In genomic region chr11:42390682-42391290, GRCm38 (mm10) we compare ENCODE assay signal across 22 mouse cellular contexts. TPM values are rescaled to one million over a fixed set of nuclear protein-coding genes. Genes with fewer than 3 reads are reported as not detected.
A peak's percentile ranks its signal among the peaks of the same experiment; 100 is the strongest.
DNase-seq lines count a peak whose midpoint lies in the region; TF ChIP-seq lines count a peak whose summit lies in the region.
"Had no signal": no experiment of that assay in that cellular context is flagged by ENCODE, and none has a peak within 500 bp of the region (broad histone marks: within the 10 kb centered on the region; RNA-seq: fewer than 3 reads in every experiment).

No protein-coding gene starts in this region.

- H3K27me3 ChIP-seq in cerebellum, adult 2 months (ENCODE audit: control insufficient read depth, insufficient read depth, low read length): no peaks in the 10 kb centered on the region
- H3K27me3 ChIP-seq: CH12.LX; embryonic facial prominence, embryonic 12.5 days; forebrain, embryonic 13.5 days; hindbrain, embryonic 15.5 days; midbrain, embryonic 13.5 days; neural tube, embryonic 13.5 days had no signal

- intact Hi-C loops in left cerebral cortex, postnatal 25 days (cut with DNase I): loop anchor here (1.0 kb wide), 1 partner anchor 208 kb away; the partner anchor contains the start of gene Gabra1

- 71% methylated on average over 3 of the region's 3 CpGs for WGBS in cerebellum, adult 2 months

- H3K4me1 ChIP-seq in cerebellum, adult 2 months (ENCODE audit: control insufficient read depth, insufficient read depth, low read length): no peaks in the 10 kb centered on the region
- H3K4me1 ChIP-seq: embryonic facial prominence, embryonic 12.5 days; forebrain, embryonic 13.5 days; hindbrain, embryonic 15.5 days; midbrain, embryonic 13.5 days; neural tube, embryonic 13.5 days had no signal

- H3K4me3 ChIP-seq in cerebellum, adult 2 months (replicated peaks; ENCODE audit: insufficient read depth, low read depth, low read length): no peak overlapping the region
- H3K4me3 ChIP-seq: embryonic facial prominence, embryonic 12.5 days; erythroblast, embryonic 14.5 days; forebrain, embryonic 13.5 days; hindbrain, embryonic 15.5 days; midbrain, embryonic 13.5 days; neural tube, embryonic 13.5 days had no signal

- no peak overlapping the region for H3K27ac ChIP-seq in cerebellum, adult 2 months (ENCODE audit: insufficient read depth, low read length)
- H3K27ac ChIP-seq: embryonic facial prominence, embryonic 12.5 days; forebrain, embryonic 13.5 days; hindbrain, embryonic 15.5 days; midbrain, embryonic 13.5 days; neural tube, embryonic 13.5 days had no signal

- no peak for TF ChIP-seq POLR2A in cerebellum, adult 2 months (IDR thresholded peaks at IDR 0.05; ENCODE audit: borderline replicate concordance, insufficient read depth, low read length)

- TF ChIP-seq CTCF in cerebellum, adult 2 months (IDR thresholded peaks at IDR 0.05; ENCODE audit: borderline replicate concordance, insufficient read depth, low read depth, low read length): no peak

- DNase-seq in right cerebral cortex, adult 2 months (ENCODE audit: low spot score in 2 of 2): peak; percentile 45 to 64
- DNase-seq in right cerebral cortex, postnatal 14 days: no peak
- peak; percentile 72 for DNase-seq in layer of hippocampus, adult 9-11 months
- peak; percentile 51 to 90 for DNase-seq in left cerebral cortex, postnatal 25 days (ENCODE audit: low spot score in 2 of 2)
- no peak for DNase-seq in heart, adult 11 months
- no peak for DNase-seq in cerebellum, adult 2 months
- no peak for DNase-seq in testis, postnatal 10 days (ENCODE audit: low spot score)
- DNase-seq: cerebellum, adult 9-11 months; heart, postnatal 36 days; kidney, postnatal 4 days; lung, adult 18-20 months; lung, postnatal 14 days had no signal

RNA-seq across cellular contexts. Expression of gene Gabrb2, which starts 28.8 kb away (rescaled TPM):
- 100 to 1,000 TPM; 188 to 196 TPM for total RNA-seq in left cerebral cortex, postnatal 25 days (2021)
- polyA plus RNA-seq in cerebellum, adult 2 months (2012; rRNA removed): 58.7 and 71.3 TPM in 2 replicates
- total RNA-seq: CH12.LX; granulocyte monocyte progenitor cell, adult 5-6 weeks; megakaryocyte, adult 5-6 weeks; MEL had no signal
- polyA plus RNA-seq: erythroblast, embryonic 14.5 days had no signal

Comparison
In these comparisons a context has a peak if more than half of its experiments do, and no peak if none do; other contexts are left out.
1. DNase-seq: peak in right cerebral cortex, adult 2 months (2 of 2), layer of hippocampus, adult 9-11 months (single experiment) and left cerebral cortex, postnatal 25 days (2 of 2); none in right cerebral cortex, postnatal 14 days (single experiment), heart, adult 11 months (single experiment), cerebellum, adult 2 months (0 of 2) and testis, postnatal 10 days (single experiment).